Mouse (Mus musculus): ENCODE results near the gene Suds3.

Gene Suds3

DNA sequence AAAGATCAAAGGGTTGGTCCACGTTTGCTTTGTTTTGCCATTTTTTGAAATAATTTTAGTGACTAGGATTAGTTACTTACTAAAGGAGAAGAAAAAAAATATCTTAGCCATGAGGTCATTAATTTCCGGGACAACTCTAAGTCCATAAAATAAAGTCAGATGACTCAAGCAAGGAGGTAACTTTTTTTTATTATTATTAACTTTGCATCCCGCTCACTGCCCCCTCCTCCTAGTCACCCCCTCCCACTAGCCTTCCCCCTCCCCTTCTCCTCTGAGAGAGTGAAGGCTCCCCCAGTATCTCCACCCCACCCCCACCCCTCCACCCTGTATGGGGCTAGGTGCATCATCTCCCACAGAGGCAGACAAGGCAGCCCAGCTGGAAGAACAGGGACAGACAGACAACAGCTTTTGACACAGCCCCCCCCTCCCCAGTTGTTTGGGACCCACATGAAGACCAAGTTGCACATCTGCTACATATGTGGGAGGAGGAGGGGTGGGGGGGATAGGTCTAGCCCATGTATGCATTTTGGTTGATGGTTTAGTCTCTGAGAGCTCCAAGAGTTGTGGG is 19.1 kb upstream of the Suds3 start:
- DNase-seq = no peak

DNA sequence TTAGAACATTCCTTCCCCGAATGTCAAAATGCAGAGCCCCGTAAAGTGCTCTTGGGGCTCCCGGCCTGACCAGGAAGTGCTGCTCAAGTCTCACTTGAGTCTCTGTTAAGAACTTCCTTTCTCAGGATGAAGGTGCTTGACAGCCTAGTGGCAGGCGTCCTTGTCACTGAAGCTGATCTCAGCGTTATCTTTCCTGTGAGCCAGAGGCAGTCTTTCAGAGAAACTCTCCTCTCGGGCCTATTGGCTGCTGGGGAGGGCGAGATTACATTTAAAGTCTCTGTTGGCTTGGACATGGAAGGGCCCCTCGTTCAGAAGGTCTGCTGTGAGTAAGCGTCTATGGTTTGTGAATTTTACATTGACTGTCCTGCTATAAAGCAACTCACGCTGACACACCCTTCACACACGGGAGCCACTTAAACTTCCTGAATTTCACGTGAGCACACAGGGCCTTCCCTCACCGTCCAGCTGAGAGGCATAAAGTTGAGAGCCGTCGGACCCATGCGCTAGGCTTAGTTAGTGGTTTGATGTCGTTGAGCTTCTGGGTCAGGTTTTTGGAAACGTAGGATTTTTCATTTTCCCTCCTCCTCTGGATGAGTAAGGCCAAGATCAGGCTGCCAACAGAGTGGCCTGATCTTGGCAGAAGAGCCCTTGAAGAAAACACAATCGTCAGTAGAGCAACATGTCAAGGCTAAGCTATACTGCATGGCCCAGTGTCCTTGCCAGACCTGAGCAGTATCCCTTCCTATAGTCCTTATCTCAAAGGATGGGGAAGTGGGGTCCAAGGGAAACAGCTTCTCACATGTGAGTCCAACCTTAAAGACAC is 18.4 kb upstream of the Suds3 start:
- DNase-seq = no peak

DNA sequence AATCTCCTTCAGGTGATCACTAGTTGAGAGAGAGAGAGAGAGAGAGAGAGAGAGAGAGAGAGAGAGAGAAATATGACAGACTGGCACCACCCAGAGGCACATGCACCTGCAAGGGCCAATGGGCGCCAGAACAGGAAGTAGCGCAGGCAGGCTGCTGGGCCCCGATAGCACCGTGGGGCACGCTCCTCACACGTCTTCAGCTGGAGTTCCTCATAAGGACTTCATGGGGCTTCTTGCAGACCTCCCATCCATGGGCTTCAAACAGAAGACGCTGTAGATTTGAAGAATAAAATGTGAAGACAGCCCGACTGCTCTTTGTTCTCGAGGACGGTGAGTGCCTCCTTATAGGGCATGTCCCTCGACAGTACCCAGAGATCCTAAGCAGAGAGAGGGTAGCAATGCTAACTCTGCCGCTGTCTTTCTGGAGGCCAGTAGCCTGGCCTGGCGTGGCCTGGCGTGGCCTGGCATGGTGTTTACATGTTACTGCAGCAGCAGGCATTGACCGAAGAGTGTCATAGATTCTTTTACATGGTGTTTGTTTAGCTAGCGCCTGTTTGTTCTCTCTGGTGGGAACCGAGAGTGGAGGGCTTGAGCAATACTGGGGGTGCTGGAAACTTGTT is 17.6 kb upstream of the Suds3 start:
- DNase-seq = peak; percentile 73 to 86

DNA sequence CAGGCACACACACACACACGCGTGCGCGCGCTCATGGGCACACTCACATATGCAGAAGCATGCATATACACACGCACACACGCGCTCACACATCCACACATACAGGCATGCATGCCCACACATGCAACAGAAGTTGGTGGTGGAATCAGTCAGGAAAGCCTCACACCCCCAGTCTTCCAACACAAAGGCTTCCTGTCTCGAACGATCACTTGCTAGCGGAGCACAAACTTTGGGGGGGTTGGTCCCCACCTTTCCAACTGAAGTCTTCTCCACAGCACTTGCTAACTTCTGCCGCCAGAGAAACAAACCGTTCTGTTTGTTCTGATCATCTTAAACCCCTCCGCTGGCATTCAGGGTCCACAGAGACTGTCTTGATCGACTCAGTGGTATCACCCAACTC is 14.8 kb upstream of the Suds3 start:
- peak in 1 of 2 experiments; percentile 53 for DNase-seq

DNA sequence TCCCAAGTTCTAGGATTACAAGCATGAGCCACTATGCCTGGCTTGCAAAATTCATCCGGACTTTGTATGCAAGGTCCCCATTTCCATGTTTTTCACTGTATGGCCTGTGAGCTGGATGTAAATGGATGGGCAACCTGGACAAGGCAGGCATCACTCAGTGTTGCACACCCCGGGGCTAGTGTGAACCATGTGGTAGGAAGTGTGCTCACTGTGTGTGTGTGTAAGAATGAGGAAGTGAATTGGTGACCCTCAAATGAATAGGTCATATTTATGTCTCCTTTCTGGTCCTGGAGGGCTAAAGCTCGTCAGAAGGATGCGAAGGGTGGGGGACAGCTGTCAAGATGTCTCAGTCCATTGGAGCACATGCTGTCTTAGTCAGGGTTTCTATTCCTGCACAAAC is 11.1 kb upstream of the Suds3 start:
- no peak for DNase-seq

DNA sequence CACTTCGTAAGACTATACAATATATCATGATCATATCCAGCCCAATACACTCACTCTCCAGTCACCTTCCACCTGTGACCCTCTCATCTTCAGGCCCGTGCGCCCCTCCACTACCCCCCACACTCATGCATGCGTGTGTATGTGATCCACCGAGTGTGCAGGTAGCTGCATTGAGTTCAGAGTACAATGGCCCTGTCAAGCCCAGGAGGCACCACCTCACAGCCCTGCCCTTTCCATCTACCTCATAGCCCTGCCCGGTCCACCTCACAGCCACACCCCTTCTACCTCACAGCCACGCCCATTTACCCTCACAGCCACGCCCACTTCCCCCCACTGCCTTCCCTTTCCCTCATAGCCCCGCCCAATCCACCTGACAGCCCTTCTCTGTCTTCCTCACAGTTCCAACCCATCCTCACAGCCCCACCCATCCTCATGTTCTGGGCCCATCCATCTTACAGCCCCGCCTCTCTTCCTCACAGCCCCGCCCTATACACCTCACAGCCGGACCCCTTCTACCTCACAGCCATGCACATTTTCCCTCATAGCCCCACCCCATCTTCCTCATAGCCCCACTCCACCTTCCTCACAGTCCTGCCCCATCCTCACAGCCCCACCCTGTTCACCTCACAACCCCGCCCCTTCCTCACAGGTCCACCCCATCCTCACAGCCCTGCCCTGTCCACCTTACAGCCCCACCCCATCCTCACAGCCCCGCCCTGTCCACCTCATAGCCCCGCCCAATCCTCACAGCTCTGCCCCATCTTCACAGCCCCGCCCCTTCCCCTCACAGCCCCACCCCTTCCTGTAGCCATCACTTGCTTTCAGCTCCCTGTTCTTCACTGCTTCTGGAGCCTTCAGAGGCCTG is 9.8 kb upstream of the Suds3 start:
- DNase-seq = no peak

DNA sequence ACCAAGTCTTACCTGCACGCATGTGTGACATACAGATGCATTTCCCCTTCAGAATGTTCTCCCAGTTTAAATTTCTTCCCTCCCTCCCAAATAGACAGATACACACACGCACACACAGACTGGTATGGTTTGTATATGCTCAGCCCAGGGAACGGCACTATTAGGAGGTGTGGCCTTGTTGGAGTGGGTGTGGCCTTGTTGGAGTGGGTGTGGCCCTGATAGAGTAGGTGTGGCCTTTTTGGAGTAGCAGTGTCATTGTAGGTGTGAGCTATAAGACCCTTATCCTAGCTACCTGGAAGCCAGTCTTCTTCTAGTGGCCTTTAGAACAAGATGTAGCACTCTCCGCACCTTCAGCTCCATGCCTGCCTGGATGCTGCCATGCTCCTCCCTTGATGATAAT is 7.9 kb upstream of the Suds3 start:
- no peak for DNase-seq

DNA sequence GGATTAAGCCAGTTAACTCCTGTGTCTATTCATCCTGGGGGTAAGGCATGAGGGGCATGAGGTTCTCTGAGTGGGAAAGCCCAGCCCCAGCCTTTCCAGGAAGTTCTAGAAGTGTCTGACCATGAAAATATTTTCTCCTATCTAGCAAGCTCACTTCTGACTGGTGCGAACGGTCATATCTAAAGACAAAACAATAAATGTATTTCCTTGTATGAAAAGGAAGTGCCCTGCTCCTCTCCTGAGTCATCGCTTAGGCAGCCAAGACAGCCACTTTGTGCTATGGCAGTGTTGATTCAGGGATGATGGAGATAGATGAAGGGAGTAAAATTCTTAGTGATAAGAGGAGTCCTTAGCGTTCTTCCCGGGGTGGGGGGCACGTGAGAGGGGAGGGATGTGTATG is 7.2 kb upstream of the Suds3 start:
- no peak for DNase-seq

DNA sequence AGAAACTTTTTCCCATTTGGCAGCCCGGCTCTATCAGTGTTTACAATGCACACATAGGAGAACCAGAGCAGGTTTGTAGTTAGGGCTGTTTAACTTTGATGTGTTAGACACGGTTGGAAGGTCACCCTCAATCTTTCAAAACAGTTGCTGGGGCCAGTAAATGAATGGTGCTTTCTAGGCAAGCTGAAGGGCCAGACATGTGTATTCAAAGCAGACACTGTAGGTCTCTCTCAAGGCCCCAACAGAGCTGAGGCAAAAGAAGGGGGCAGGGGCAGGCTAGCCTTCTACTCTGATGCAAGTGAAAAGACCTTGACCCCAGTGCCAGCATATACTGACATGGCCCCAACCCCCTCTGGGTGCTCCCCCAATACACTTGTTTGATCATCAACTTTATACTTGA is 5.7 kb upstream of the Suds3 start:
- DNase-seq = no peak

DNA sequence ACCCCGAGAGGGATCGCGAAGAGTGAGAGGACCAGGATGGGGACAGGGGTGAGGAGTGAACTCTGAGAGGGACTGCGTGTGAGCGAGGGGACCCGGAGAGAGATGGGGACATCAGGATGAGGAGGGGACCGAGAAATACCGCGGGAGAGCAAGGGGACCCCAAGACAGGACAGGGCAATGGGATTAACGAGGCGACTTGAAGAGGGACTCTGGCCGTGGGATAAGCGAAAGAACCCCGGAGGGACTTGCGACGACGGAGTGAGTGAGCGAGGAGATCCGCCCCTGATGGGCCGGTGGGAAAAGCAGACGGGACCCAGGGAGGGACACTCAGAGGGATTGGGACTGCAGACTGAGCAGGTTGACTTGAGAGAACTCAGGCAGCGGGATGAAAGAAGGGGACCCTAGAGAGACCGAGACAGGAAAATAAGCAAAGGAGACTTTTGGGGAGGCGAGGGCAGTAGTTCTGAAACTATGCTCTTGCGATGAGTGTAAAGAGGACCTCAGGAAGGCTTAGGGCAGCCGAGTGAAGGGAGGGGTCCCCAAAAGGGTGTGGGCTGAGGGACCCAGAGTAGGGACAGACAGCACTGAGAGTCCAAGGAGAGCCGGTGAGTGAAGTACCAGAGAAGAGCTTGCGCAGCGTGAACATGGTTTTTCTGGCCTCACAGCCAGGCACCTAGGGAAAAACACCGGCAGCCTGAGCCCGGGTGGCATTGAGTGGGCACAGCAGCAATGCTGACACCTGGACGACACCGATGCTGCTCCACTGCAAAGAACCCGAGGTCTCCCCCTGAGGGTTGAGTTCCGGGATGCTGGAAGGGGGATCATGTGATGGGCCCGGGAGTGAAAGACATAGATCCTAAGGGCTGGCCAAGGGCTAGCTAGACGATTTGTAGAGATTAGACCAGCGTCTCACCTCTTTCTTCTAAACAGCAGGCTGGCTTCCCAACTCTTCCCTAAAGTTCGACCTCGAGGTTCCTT is 4.9 kb upstream of the Suds3 start:
- no peak for DNase-seq

DNA sequence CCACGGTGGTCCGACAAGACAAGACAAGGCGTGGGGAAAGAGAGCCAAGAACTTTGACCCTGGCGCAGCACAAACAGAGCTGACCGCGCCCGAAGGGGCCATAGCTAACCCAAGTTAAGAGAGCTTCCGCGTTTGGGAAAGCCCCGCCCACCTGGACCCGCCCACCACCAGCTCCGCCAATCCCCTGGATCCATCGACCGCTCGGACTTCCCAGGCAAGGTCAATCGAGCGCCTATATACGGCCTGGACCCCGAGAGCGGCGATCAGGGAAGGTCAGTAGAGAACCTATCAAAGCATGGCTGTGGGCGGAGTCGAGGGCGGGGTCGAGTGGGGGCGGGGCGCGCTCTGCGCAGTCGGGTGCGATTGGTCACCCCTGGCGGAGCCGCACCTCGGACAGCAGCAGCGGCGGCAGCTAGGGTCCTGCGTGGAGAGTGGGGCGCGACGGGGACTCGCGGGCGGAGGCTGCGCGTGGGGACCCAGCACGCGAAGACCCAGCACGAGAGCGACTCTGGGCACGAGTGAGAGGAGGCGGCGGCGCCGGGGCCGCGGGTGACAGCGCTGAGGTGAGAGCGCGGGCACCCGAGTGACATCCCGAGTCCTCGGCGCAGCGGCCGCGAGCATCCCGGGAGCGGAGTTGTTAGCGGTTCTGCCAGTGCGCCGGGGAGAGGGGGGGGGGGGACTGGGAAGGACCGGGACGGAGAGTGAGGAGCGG is 4.0 kb upstream of the Suds3 start, which contains the start of gene Taok3:
Taok3 (plus strand) TSS at position 353 of the 712 bp plus-strand sequence.
- peak; percentile 96 to 98 for DNase-seq

DNA sequence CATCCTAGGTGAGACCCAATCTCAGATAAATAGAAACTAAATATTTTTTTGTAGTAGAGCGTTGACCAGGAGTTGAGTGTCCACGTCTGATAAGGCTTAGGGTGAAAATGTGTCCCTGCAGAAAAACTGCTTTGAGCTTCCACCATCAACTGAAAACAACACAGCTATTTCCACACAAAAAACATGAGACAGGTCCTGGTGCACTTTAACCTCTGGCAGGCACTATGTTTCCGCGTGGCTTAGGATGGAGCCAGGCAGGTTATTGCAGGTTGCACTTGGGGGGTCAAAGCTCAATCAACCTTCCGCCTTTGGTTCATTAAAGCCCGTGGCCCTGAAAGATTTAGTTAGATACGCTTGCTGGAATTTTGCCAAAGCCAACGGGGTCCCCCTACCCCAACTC is 2.9 kb upstream of the Suds3 start:
- DNase-seq = no peak

DNA sequence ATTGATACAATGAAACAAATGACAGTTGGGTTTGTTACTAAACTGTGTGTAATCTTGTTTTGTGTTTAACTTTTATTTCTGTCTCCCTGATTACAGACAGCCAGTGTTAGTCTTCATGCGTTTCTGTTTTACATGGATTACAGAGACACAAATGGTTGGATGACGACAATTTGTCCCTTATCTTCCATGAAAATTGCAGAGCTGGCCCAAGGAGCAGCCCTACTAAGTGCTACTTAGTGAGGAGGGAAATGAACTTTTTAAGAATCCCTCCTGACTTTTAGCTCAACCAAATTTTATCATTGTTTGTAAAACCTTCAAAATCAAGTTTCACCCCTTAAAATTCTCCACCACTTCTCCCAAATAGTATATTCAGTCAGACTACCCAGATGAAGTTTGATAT is 2.3 kb upstream of the Suds3 start:
- no peak for DNase-seq

DNA sequence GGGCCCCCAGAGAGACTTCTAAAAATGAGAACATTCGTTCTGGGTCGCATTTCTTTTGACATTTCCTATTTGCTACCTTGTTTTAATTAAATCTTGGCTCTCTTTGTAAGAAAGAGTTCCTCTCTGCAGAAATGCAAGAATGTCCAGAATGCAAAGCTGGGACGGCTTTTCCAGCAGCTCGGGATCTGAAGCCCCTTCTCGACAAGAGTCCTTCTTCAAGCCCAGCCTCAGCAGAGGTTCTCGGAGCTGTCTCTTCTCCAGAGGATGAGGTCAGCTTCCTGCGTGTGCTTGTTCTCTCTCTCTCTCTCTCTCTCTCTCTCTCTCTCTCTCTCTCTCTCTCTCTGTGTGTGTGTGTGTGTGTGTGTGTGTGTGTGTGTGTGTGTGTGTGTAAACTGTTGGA is 1.8 kb upstream of the Suds3 start:
- no peak for DNase-seq

DNA sequence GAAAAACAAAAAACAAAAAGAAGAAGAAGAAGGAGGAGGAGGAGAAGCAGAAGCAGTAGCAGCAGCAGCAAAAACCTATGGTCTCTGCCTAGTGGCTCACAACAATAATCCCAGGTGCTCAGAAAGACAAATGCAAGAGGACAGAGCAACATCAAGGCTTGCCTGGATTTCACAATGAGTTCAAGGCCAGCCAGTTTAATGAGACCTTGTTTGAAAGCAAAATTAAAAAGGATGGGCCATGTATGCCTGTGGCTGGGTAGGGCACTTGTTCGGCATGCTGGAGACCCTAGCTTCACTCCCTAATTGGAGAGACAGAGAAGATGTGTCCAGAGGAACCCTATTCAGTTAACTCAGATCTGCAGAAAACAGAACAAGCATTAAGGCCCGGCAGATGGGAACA is 1.3 kb upstream of the Suds3 start:
- no peak for DNase-seq

DNA sequence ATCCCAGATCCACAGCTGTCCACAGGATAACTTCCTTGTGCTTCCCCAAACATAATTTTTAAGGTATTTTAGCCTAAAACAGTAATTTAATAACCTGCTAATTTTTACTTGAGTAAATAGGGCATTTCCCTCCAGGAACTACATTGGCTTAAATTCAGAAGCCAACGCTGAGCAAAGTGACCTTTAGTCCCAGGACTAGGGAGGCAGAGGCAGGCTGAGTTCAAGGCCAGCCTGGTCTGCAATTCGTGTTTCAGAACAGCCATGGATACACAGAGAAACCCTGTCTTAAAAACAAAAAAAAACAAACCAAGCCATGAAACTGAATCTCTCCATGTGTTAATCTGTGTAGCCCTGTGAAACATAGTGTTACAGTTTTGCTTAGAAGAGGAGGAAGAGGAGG is 747 bp upstream of the Suds3 start:
- no peak for DNase-seq

DNA sequence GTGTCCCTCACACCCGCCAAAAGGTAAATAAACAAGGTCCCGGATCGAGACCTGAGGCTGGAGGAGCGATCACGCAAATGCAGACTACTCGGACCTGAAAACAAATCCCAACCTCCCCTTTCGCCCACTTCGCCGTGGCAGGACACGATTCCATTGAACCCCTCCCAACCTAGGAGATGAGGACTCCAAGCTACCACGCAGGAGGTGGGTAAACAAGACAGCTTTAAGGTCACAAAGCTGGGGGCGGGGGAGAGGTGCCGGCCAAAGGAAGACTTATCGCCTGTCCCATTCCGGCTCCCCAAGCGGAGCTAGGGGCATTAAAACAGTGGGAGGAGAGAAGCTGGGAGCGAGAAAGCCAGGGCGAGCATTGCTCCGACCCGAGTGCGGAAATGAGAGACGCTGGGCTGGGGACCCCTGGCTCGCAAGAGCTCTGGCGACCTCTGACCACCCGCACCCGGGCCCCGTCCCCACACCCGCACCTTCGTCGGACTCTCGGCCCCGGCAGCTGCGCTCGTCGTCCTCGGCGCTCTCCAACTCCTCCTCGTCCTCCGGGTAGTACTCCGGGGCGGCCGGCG is 633 bp downstream of the Suds3 start:
- DNase-seq = peak; percentile 48 to 57

DNA sequence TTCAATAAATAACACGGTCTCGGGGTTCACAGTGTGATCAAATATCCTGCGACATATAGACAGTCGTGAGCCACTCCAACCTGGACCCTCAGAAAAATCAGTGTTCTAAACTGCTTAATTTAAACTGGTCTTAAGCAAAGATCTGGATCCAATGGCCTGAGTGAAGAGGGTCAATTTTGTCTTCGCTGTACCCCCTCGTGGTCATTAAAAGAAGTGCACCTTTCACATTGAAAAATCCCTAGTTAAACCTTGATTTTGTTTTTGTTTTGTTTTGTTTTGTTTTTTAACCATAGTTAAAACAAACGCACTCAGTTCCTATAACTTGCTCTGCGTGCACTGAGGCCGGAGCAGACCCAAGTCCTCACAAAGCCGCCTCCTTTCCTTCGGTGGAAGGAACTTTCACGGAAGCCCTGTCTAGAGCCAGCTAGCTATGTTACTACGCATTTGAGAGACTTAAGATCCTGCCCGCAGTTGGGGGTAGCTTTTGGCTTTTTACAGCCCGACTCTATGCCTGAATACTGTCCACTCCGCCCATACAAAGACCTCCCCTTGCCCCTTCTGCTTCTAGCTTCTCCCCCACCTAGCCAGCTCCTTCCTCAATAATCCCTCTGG is 1.2 kb downstream of the Suds3 start:
- DNase-seq = no peak

DNA sequence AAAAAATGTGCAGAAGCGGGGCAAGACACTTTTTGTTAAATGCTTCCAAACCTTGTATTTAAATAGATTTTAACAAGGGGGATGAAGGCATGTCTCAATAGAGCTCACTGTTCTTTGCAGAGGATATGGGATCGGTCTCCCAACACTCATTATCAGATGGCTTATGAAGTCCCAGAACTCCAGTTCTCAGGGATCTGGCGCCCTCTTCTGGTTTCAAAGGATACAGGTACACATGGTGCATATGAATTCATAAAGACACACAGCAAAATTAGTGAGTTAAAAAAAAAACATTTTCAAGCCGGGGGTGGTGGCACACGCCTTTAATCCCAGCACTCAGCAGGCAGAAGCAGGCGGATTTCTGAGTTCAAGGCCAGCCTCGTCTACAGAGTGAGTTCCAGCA is 2.6 kb downstream of the Suds3 start:
- DNase-seq = no peak

DNA sequence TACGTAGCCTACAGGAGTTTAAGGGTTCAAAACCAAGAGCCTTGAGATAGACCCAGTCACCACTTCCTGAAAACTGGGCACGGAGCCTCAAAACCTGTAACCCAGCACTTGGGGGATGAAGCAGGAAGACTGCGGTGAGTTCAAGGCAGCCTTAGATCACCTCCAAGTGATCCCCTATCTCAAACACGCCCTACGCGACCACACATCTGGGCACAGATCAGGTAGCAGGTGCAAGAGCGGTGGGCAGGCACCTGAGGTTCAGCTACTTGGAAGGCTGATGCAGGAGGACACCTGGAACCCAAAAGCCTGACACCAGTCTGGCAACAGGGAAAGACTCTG is 4.2 kb downstream of the Suds3 start:
- peak in 1 of 2 experiments; percentile 49 for DNase-seq

All from thymus, adult 18-20 months (tissue).